Mouse (Mus musculus) kidney, adult 2 months (tissue): ENCODE measurements around the gene Lrrc37a.

ENCODE experiments used
- CTCF ChIP-seq: fragments of 200-500 bp; conservative IDR thresholded peaks from 2 replicates; pipeline ENCODE4 v1.5.1; 2011; ENCODE audit warnings: low read depth, mild to moderate bottlenecking, control low read depth, low read length, moderate library complexity, mixed read lengths; ENCODE audit not compliant: insufficient read depth, insufficient read length
- POLR2A ChIP-seq: fragments of 200-500 bp; IDR thresholded peaks from one replicate; pipeline ENCODE4 v1.6.1; 2011; ENCODE audit warnings: low read depth, low read length, control low read depth

DNA sequence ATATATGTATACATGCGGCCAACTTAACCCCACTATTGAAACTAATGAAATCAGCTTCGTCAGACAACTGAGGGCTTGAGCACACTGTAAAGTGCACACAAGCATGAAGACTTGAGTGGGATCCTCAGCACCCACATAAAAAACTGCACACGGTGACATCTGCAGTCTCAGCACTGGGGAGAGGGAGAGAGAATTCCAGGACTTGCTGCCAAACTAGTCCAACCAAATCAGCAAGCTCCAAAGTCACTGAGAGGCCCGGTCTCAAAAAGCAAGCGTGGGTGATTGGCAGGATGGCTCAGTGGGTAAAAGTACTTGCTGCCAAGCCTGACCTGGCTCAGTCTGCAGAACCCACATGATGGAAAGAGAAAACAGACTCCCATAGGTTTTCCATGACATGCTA, 101.7 kb downstream of the Lrrc37a start:
- TF ChIP-seq CTCF (no peak), POLR2A (no peak)
